Mouse (Mus musculus) MEL (cell line): ENCODE measurements around the gene Dnah3. TPM values are rescaled to one million over a fixed set of nuclear protein-coding genes. Genes with fewer than 3 reads are reported as not detected.

Source experiments
- DNase-seq: peaks from one replicate; pipeline ENCODE4 v3.0.0; 2011; ENCODE audit warnings: low read depth, low spot score
- H3K27ac ChIP-seq: 2 replicates; pipeline ENCODE4 v1.5.1; 2012; ENCODE audit warnings: low read depth, mild to moderate bottlenecking, control low read depth, low read length, moderate library complexity; ENCODE audit not compliant: control insufficient read depth
- H3K27me3 ChIP-seq, 2 experiments: fragments of 150-350 bp in 1 of 2; sonication (generic) in 1 of 2; 2 replicates each; pipeline ENCODE4 v1.6.1; 2012; ENCODE audit warnings: low read length in 2 of 2, mild to moderate bottlenecking in 2 of 2, improper control_type of control experiment in 1 of 2, moderate library complexity in 1 of 2; ENCODE audit not compliant: insufficient read depth in 2 of 2, control insufficient read depth in 1 of 2
- H3K36me3 ChIP-seq, 2 experiments: 2 replicates each; pipeline ENCODE4 v1.6.1; 2012 to 2014; ENCODE audit warnings: low read length in 2 of 2, improper control_type of control experiment in 1 of 2, inconsistent platforms in 1 of 2, mild to moderate bottlenecking in 1 of 2; ENCODE audit not compliant: insufficient read depth in 2 of 2, control insufficient read depth in 1 of 2
- H3K4me1 ChIP-seq, 2 experiments: fragments of 150-350 bp in 1 of 2; sonication (generic) in 1 of 2; 2 replicates each; pipeline ENCODE4 v1.6.1; 2012; ENCODE audit warnings: low read length in 2 of 2, improper control_type of control experiment in 1 of 2, mild to moderate bottlenecking in 1 of 2; ENCODE audit not compliant: insufficient read depth in 2 of 2, control insufficient read depth in 1 of 2
- H3K4me3 ChIP-seq, 2 experiments: fragments of 150-350 bp in 1 of 2; sonication (generic) in 1 of 2; 2 replicates each; pipeline ENCODE4 v1.5.1; 2012; ENCODE audit warnings: low read depth in 2 of 2, low read length in 2 of 2, mild to moderate bottlenecking in 2 of 2, moderate library complexity in 2 of 2, control low read depth in 1 of 2, improper control_type of control experiment in 1 of 2; ENCODE audit not compliant: control insufficient read depth in 1 of 2, insufficient read depth in 1 of 2
- H3K79me2 ChIP-seq: 2 replicates; pipeline ENCODE4 v1.6.1; 2012; ENCODE audit warnings: mild to moderate bottlenecking, low read length, moderate library complexity; ENCODE audit not compliant: control insufficient read depth, poor library complexity, insufficient read depth
- H3K9ac ChIP-seq: 2 replicates; pipeline ENCODE4 v1.6.1; 2012; ENCODE audit warnings: low read depth, mild to moderate bottlenecking, control low read depth, low read length, moderate library complexity; ENCODE audit not compliant: control insufficient read depth, poor library complexity, severe bottlenecking
- H3K9me3 ChIP-seq: fragments of 150-350 bp; sonication (generic); replicated peaks from 2 replicates; pipeline ENCODE4 v1.6.1; 2012; ENCODE audit warnings: mild to moderate bottlenecking, low read length, improper control_type of control experiment, moderate library complexity; ENCODE audit not compliant: insufficient read depth
- BHLHE40 ChIP-seq: IDR thresholded peaks from 2 replicates; pipeline ENCODE4 v1.6.1; 2012; ENCODE audit warnings: low read depth, mild to moderate bottlenecking, inconsistent platforms, low read length, improper control_type of control experiment, borderline replicate concordance
- GABPA ChIP-seq: IDR thresholded peaks from 2 replicates; pipeline ENCODE4 v1.6.1; 2012; ENCODE audit warnings: low read depth, mild to moderate bottlenecking, inconsistent platforms, low read length, improper control_type of control experiment, moderate library complexity
- JUND ChIP-seq: IDR thresholded peaks from 2 replicates; pipeline ENCODE4 v1.6.1; 2011; ENCODE audit warnings: low read depth, mild to moderate bottlenecking, improper control_type of control experiment, low read length
- KAT2A ChIP-seq: conservative IDR thresholded peaks from 2 replicates; pipeline ENCODE4 v1.6.1; 2012; ENCODE audit warnings: low read depth, low read length, improper control_type of control experiment, inconsistent platforms
- MAFK ChIP-seq: IDR thresholded peaks from 2 replicates; pipeline ENCODE4 v1.6.1; 2011; ENCODE audit warnings: low read depth, mild to moderate bottlenecking, low read length, improper control_type of control experiment, borderline replicate concordance
- MAZ ChIP-seq: IDR thresholded peaks from 2 replicates; pipeline ENCODE4 v1.6.1; 2012; ENCODE audit warnings: low read depth, mild to moderate bottlenecking, inconsistent platforms, low read length, improper control_type of control experiment
- MEF2A ChIP-seq: IDR thresholded peaks from 2 replicates; pipeline ENCODE4 v1.6.1; 2014; ENCODE audit warnings: low read depth, mild to moderate bottlenecking, inconsistent platforms, low read length, improper control_type of control experiment; ENCODE audit not compliant: poor library complexity, insufficient replicate concordance, severe bottlenecking; ENCODE audit errors: extremely low read depth
- MXI1 ChIP-seq: IDR thresholded peaks from 2 replicates; pipeline ENCODE4 v1.6.1; 2011; ENCODE audit warnings: mild to moderate bottlenecking, low read depth, low read length, improper control_type of control experiment
- MYC ChIP-seq: IDR thresholded peaks from 2 replicates; pipeline ENCODE4 v1.6.1; 2011; ENCODE audit warnings: low read depth, mild to moderate bottlenecking, low read length, improper control_type of control experiment, moderate library complexity
- NELFE ChIP-seq: IDR thresholded peaks from 2 replicates; pipeline ENCODE4 v1.6.1; 2011; ENCODE audit warnings: low read depth, low read length, improper control_type of control experiment
- POLR2A ChIP-seq, 2 experiments: IDR thresholded peaks; 2 replicates each; pipeline ENCODE4 v1.6.1; 2011 to 2012; ENCODE audit warnings: low read length in 2 of 2, mild to moderate bottlenecking in 2 of 2, control low read depth in 1 of 2, improper control_type of control experiment in 1 of 2, low read depth in 1 of 2, moderate library complexity in 1 of 2; ENCODE audit not compliant: control insufficient read depth in 1 of 2, insufficient read depth in 1 of 2, poor library complexity in 1 of 2
- POLR2AphosphoS2 ChIP-seq: IDR thresholded peaks from 2 replicates; pipeline ENCODE4 v1.6.1; 2011; ENCODE audit warnings: low read length, improper control_type of control experiment
- POLR2AphosphoS5 ChIP-seq: IDR thresholded peaks from 2 replicates; pipeline ENCODE4 v1.6.1; 2012; ENCODE audit warnings: low read depth, borderline replicate concordance, mild to moderate bottlenecking, inconsistent platforms, low read length, moderate library complexity, mixed read lengths
- RAD21 ChIP-seq: IDR thresholded peaks from 2 replicates; pipeline ENCODE4 v1.6.1; 2011; ENCODE audit warnings: mild to moderate bottlenecking, low read depth, low read length, improper control_type of control experiment
- SIN3A ChIP-seq: IDR thresholded peaks from 2 replicates; pipeline ENCODE4 v1.6.1; 2012; ENCODE audit warnings: low read length, improper control_type of control experiment, inconsistent platforms
- TAL1 ChIP-seq: IDR thresholded peaks from 2 replicates; pipeline ENCODE4 v1.6.1; 2012; ENCODE audit warnings: mild to moderate bottlenecking, inconsistent platforms, low read length, moderate library complexity, mixed read lengths
- TBP ChIP-seq: IDR thresholded peaks from 2 replicates; pipeline ENCODE4 v1.8.0; 2011; ENCODE audit warnings: low read depth, low read length, improper control_type of control experiment
- TCF12 ChIP-seq: IDR thresholded peaks from 2 replicates; pipeline ENCODE4 v1.6.1; 2014; ENCODE audit warnings: low read depth, mild to moderate bottlenecking, inconsistent platforms, low read length, improper control_type of control experiment, moderate library complexity
- UBTF ChIP-seq: IDR thresholded peaks from 2 replicates; pipeline ENCODE4 v1.6.1; 2012; ENCODE audit warnings: low read depth, mild to moderate bottlenecking, inconsistent platforms, low read length, improper control_type of control experiment, moderate library complexity, borderline replicate concordance; ENCODE audit not compliant: insufficient read depth
- polyA plus RNA-seq, 2 experiments: library from polyadenylated mRNA; stranded (reverse) in 1 of 2; unstranded in 1 of 2; fragments of >175 nt in 1 of 2; fragments of >200 nt in 1 of 2; gene quantifications; 2 replicates each; pipeline versions ENCODE4 v1.2.1 to v1.2.4; 2012; ENCODE audit warnings: low replicate concordance in 2 of 2, low read depth in 1 of 2; ENCODE audit not compliant: insufficient read length in 2 of 2, insufficient read depth in 1 of 2, missing spikeins in 1 of 2
- total RNA-seq: library from RNA; depleted of rRNA; stranded (reverse); fragments of 300-350 nt; gene quantifications from 2 replicates; pipeline ENCODE4 v1.2.3, GENCODE M21; 2012

Gene Dnah3
- total and polyA plus RNA-seq, 3 experiments: not detected

DNA sequence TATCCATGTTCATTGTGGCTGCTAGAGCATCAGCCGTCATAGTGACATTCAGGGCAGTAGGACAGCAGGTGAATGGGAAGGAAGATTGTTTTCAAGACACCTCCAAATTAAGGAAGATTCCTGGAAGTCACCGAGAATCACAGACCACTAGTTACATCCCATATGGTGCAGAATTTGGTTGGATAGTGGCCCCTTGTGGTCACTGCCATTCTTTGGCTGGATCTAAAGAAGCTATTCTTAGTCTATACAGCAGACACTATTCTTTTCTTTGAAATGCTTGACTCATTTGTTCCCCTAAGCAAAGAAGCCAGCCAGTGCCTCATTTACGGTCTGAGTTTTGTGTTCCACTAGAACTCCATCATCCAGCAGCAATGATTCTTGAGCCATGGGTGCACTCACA is 9.9 kb upstream of the Dnah3 start:
- Histone ChIP-seq H3K9me3 (no peaks in the 10 kb centered on the region), H3K9ac (no peak overlapping the region), H3K4me1 (no peaks in the 10 kb centered on the region), H3K79me2 (no peaks in the 10 kb centered on the region), H3K27ac (no peak overlapping the region), H3K36me3 (no peaks in the 10 kb centered on the region), H3K27me3 (no peaks in the 10 kb centered on the region), H3K4me3 (no peak overlapping the region)
- no peak for DNase-seq
- TF ChIP-seq MEF2A: no peak
- TF ChIP-seq RAD21: peak; percentile 4

DNA sequence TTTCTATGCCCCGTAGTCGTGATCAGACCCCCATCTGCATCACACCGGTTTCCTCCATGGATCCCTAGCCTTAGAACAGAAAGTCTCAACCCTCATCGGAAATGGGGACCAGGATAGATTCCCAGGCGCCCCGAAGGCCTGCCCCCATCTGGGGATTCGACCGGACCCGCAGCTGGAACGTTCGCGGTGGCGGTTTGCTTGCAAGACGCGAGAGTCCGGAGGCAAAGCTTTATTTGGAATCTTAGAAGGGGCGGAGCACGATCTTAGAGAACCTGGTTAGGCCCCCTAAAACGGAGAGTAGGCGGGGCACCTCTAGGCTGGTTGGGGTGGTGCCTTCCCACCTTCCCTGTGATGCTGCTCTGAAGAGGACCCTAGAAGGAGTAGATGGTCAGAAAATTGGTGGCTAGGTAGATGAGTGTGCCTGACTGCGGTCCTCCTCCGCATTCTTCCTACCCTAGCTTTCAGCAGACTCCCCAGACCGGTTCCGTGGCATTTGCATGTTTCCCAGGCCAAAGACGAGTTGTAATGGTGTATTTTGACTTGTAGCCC is 8.0 kb upstream of the Dnah3 start:
- Histone ChIP-seq H3K79me2 (no peaks in the 10 kb centered on the region), H3K27me3 (no peaks in the 10 kb centered on the region), H3K4me3 (no peak overlapping the region), H3K9me3 (no peaks in the 10 kb centered on the region), H3K4me1 (no peaks in the 10 kb centered on the region), H3K36me3 (no peaks in the 10 kb centered on the region), H3K9ac (no peak overlapping the region), H3K27ac (no peak overlapping the region)
- TF ChIP-seq POLR2A (IDR thresholded peaks at IDR 0.05; ENCODE audit: control insufficient read depth in 1 of 2, insufficient read depth in 1 of 2, low read depth in 1 of 2, low read length in 2 of 2, poor library complexity in 1 of 2) (no peak), GABPA (no peak), UBTF (no peak), TCF12 (no peak), SIN3A (no peak), MEF2A (no peak), NELFE (no peak), POLR2AphosphoS2 (no peak), JUND (no peak), TAL1 (no peak), MYC (no peak), POLR2AphosphoS5 (no peak), BHLHE40 (no peak), MAFK (no peak), KAT2A (no peak), MXI1 (no peak), TBP (no peak), MAZ (no peak)
- TF ChIP-seq, all 39 proteins: peak for 0
- no peak for DNase-seq
